Mouse (Mus musculus) forebrain, embryonic 14.5 days (tissue): ENCODE results near the gene Hist1h1b. TPM values are rescaled to one million over a fixed set of nuclear protein-coding genes. Genes with fewer than 3 reads are reported as not detected.
"Not testable (repeated sequence)": the region's sequence is repeated elsewhere in the genome, so short reads cannot be mapped to it uniquely, and the experiment has no call there.

Source experiments
- ATAC-seq: fragments of 200-750 bp; cut with Nextera tagmentation; 2 replicates; pipeline ENCODE4 v1.8.0; 2017; ENCODE audit warnings: mild to moderate bottlenecking, moderate library complexity
- DNase-seq: peaks from one replicate; pipeline ENCODE4 v3.0.0-alpha.2; 2015; ENCODE audit warnings: low spot score
- H3K27ac ChIP-seq: fragments of 300-500 bp; sonication (generic); 2 replicates; pipeline ENCODE4 v1.5.1; 2014; ENCODE audit warnings: low read depth, mild to moderate bottlenecking, control low read depth, low read length, moderate library complexity
- H3K27me3 ChIP-seq: fragments of 300-500 bp; sonication (generic); replicated peaks from 2 replicates; pipeline ENCODE4 v1.6.1; 2014; ENCODE audit warnings: low read length, control low read depth, mixed read lengths; ENCODE audit not compliant: control insufficient read depth, insufficient read depth
- H3K36me3 ChIP-seq: fragments of 300-500 bp; sonication (generic); 2 replicates; pipeline ENCODE4 v1.6.1; 2014; ENCODE audit warnings: low read length, control low read depth; ENCODE audit not compliant: control insufficient read depth, insufficient read depth
- H3K4me1 ChIP-seq: fragments of 300-500 bp; sonication (generic); 2 replicates; pipeline ENCODE4 v1.6.1; 2014; ENCODE audit warnings: antibody characterized with exemption, low read length, control low read depth; ENCODE audit not compliant: control insufficient read depth, insufficient read depth
- H3K4me2 ChIP-seq: fragments of 300-500 bp; sonication (generic); 2 replicates; pipeline ENCODE4 v1.6.1; 2014; ENCODE audit warnings: mild to moderate bottlenecking, control low read depth, low read length
- H3K4me3 ChIP-seq: fragments of 300-500 bp; sonication (generic); 2 replicates; pipeline ENCODE4 v1.5.1; 2014; ENCODE audit warnings: low read depth, low read length, control low read depth
- H3K9ac ChIP-seq: fragments of 300-500 bp; sonication (generic); 2 replicates; pipeline ENCODE4 v1.6.1; 2014; ENCODE audit warnings: mild to moderate bottlenecking, low read length, control low read depth, moderate library complexity
- H3K9me3 ChIP-seq: fragments of 300-500 bp; sonication (generic); replicated peaks from 2 replicates; pipeline ENCODE4 v1.6.1; 2016; ENCODE audit warnings: low read length, control low read depth, mixed read lengths; ENCODE audit not compliant: control insufficient read depth
- whole genome bisulfite sequencing: fragments of 180-500 bp; shearing (Covaris S2); extraction: QIAGEN DNeasy Blood & Tissue Kit; methylation state at CpG from one replicate; pipeline ENCODE4 v1.1.7; 2014; 5-methylcytosine and 5-hydroxymethylcytosine counted together
- polyA plus RNA-seq: library from polyadenylated mRNA; unstranded; fragments of >200 nt; fragmentation: Nextera tagmentation; extraction: Ambion mirVana; gene quantifications from 2 replicates; pipeline ENCODE4 v1.2.1, GENCODE M21; 2014

Hist1h1b gene
- polyA plus RNA-seq, 1 experiment from 2014 or later: 11.1 TPM

DNA sequence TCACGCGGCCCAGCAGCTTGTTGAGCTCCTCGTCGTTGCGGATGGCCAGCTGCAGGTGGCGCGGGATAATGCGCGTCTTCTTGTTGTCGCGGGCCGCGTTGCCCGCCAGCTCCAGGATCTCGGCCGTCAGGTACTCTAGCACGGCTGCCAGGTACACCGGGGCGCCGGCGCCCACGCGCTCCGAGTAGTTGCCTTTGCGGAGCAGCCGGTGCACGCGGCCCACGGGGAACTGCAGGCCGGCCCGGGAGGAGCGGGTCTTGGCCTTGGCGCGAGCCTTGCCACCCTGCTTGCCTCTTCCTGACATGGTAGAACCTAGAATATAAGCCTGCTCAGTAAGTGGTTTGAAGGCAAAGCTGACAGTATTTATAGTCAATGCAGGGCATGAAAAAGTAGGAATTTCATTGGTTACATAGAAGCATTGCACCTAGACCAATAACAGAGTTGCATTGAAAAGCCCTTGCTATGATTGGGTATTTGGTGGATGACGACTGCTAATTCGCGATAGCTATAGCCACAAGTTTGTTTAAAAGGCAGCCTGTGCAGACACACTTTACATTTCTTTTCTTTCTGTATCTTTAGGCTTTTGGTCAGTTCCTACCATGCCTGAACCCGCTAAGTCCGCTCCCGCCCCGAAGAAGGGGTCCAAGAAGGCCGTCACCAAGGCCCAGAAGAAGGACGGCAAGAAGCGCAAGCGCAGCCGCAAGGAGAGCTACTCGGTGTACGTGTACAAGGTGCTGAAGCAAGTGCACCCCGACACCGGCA, 26.7 kb downstream of the Hist1h1b start, which contains the start of the genes Hist1h2ak and Hist1h2bn:
TSS of gene Hist1h2ak (minus strand) at position 304 of the 762 bp plus-strand sequence.
TSS of gene Hist1h2bn (plus strand) at position 600 of the 762 bp plus-strand sequence.
- WGBS: 0% methylated on average over 38 of the region's 50 CpGs
- DNase-seq (peak; percentile 99), ATAC-seq (peak; percentile 94)
- not testable (repeated sequence) for H3K36me3 ChIP-seq, H3K27me3 ChIP-seq, H3K9me3 ChIP-seq
- peak within 1 kb of the TSS; percentile 39 for H3K4me3 ChIP-seq
- H3K9ac ChIP-seq: peak within 1 kb of the TSS; percentile 68
- H3K4me1 ChIP-seq: peaks cover 17% of the 10 kb centered on the region
- peak within 1 kb of the TSS; percentile 77 for H3K4me2 ChIP-seq
- peak within 1 kb of the TSS; percentile 91 for H3K27ac ChIP-seq

DNA sequence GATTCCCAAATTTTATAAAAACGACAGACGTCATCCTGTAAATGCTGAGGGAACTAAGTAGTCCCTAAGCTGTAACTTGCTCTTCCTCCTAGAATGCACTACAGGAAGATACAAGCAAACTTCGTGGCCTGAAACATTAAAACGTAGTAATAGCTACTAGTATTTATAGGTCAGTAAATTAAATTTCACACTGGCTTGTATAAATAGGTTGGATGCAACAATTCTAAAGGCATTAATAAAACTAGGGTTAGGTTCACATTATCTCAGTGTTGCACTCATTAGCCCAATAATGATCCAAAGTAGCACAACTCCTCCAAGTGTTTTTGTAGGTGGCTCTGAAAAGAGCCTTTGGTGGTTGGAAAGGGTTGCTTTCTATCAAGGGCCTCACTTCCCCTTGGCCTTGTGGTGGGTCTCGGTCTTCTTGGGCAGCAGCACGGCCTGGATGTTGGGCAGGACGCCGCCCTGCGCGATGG, 27.3 kb downstream of the Hist1h1b start:
- Histone ChIP-seq H3K4me3 (peak overlapping the region; percentile 39), H3K9me3 (no peaks in the 10 kb centered on the region), H3K4me2 (peak overlapping the region; percentile 77), H3K27ac (peak overlapping the region; percentile 91), H3K36me3 (no peaks in the 10 kb centered on the region), H3K9ac (peak overlapping the region; percentile 68), H3K4me1 (peaks cover 21% of the 10 kb centered on the region), H3K27me3 (no peaks in the 10 kb centered on the region)
- WGBS: under 1% methylated on average over 10 of the region's 10 CpGs
- peak; percentile 24 for DNase-seq
- no peak for ATAC-seq

DNA sequence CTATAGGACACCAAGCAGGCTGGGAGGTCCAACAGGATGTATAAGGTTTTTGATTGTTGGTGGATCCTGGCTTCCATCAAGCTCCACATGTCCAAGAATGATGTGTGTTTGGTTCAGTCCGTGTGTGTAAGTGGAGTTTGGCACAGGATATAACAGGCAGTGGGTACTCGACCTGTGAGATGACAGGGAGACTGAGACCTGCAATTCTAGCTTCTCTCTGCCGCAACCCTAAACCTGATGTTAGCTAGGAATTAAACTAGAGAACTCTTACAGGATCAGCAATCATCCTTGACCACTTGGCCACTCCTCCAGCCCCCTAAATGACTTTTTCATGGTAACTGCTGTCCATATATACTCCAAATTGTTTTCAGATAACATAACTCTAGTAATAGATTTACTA, 28.1 kb downstream of the Hist1h1b start:
- peaks cover 24% of the 10 kb centered on the region for H3K4me1 ChIP-seq
- H3K4me2 ChIP-seq: peak overlapping the region; percentile 77
- H3K4me3 ChIP-seq: no peak overlapping the region
- WGBS: 42% methylated on average over 3 of the region's 3 CpGs
- H3K27ac ChIP-seq: peak overlapping the region; percentile 91
- H3K9ac ChIP-seq: peak overlapping the region; percentile 18; the same call in 1 of the 2 replicates
- ATAC-seq: no peak
- no peaks in the 10 kb centered on the region for H3K36me3 ChIP-seq
- no peak for DNase-seq
- H3K9me3 ChIP-seq: no peaks in the 10 kb centered on the region
- H3K27me3 ChIP-seq: no peaks in the 10 kb centered on the region

DNA sequence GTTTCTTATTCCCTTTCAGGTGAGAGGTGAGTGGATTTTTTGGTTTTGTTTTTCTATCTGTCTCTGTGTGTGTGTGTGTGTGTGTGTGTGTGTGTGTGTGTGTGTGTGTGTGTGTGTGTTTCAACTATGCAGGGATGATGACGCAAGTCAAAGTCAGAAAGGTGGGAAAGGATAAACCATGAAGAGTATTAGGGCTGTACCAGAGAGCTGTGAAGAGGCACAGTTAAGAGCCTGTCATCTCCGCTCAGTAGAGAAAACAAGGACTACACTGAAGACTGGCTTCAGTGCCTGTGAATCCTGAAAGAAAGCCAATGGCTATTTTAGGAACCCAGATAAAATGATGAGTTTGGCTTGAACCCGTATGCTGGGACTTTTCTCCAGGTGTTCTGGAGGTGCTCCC, 28.6 kb downstream of the Hist1h1b start:
- H3K9me3 ChIP-seq: no peaks in the 10 kb centered on the region
- H3K36me3 ChIP-seq: no peaks in the 10 kb centered on the region
- no peaks in the 10 kb centered on the region for H3K27me3 ChIP-seq
- peak overlapping the region; percentile 91 for H3K27ac ChIP-seq
- DNase-seq (no peak), ATAC-seq (no peak)
- no peak overlapping the region for H3K9ac ChIP-seq
- 76% methylated on average over 3 of the region's 3 CpGs for WGBS
- H3K4me3 ChIP-seq: no peak overlapping the region
- H3K4me2 ChIP-seq: peak overlapping the region; percentile 77; the same call in 1 of the 2 replicates
- H3K4me1 ChIP-seq: peaks cover 26% of the 10 kb centered on the region

DNA sequence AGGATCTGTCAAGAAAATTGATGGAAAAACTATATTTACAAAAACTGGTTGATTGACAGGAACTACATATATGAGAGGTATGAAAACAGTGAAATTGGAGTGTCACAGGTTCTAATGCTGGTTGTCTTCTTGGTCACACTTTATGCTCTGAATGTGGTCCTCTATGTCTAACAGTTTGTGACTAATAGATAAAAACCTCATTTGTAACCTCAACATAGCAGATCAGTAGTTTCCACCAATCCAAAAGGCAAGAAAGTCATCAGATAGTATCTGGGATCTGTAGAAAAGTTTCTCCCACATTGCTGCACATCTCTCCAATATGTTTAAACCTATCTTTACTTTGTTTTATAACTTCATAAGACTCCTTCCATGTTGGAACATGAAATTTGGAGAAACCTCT, 29.0 kb downstream of the Hist1h1b start:
- Histone ChIP-seq H3K4me1 (peaks cover 26% of the 10 kb centered on the region), H3K9ac (no peak overlapping the region), H3K4me3 (no peak overlapping the region), H3K27ac (peak overlapping the region; percentile 91; the same call in 1 of the 2 replicates), H3K36me3 (no peaks in the 10 kb centered on the region), H3K4me2 (no peak overlapping the region), H3K9me3 (no peaks in the 10 kb centered on the region), H3K27me3 (no peaks in the 10 kb centered on the region)
- ATAC-seq (no peak), DNase-seq (no peak)

DNA sequence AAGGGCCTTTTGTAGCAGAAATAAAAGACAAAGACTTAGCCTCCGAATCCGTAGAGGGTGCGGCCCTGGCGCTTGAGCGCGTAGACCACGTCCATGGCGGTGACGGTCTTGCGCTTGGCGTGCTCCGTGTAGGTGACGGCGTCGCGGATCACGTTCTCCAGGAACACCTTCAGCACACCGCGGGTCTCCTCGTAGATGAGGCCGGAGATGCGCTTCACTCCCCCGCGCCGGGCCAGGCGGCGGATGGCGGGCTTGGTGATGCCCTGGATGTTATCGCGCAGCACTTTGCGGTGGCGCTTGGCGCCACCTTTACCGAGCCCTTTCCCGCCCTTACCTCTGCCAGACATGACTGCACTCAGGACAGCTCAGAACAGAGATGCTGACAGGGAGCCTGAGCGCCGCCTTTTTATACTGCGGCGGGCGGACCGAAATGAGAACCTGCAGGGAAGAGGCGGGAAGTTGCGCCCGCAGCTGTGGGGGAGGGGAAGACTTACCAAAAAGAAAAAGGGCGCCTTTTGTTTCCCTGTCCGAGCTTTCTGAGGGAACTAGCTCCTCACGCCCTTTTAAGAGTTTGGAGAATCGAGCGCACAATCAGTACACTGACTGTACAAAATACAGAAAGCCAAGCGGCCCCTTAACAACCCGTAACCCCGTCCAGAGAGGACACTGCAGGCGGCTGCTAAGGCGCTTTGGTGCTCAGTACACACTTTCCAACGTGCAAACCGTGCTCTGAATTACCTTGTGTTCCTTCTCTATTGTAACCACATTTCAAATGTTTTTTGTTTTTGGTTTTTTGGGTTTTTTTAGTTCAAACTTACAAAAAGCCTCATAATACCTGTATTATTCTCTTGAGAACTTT, 30.0 kb downstream of the Hist1h1b start, which contains the start of gene Hist1h4k:
TSS of gene Hist1h4k (minus strand) at position 347 of the 859 bp plus-strand sequence.
- Histone ChIP-seq H3K4me3 (peak within 1 kb of the TSS; percentile 54), H3K4me1 (peaks cover 26% of the 10 kb centered on the region), H3K9ac (peak within 1 kb of the TSS; percentile 70), H3K4me2 (peak within 1 kb of the TSS; percentile 83), H3K27ac (peak within 1 kb of the TSS; percentile 91)
- not testable (repeated sequence) for H3K9me3 ChIP-seq, H3K27me3 ChIP-seq, H3K36me3 ChIP-seq
- peak; percentile 96 for DNase-seq
- peak; percentile 85 for ATAC-seq
- under 1% methylated on average over 39 of the region's 56 CpGs for WGBS

DNA sequence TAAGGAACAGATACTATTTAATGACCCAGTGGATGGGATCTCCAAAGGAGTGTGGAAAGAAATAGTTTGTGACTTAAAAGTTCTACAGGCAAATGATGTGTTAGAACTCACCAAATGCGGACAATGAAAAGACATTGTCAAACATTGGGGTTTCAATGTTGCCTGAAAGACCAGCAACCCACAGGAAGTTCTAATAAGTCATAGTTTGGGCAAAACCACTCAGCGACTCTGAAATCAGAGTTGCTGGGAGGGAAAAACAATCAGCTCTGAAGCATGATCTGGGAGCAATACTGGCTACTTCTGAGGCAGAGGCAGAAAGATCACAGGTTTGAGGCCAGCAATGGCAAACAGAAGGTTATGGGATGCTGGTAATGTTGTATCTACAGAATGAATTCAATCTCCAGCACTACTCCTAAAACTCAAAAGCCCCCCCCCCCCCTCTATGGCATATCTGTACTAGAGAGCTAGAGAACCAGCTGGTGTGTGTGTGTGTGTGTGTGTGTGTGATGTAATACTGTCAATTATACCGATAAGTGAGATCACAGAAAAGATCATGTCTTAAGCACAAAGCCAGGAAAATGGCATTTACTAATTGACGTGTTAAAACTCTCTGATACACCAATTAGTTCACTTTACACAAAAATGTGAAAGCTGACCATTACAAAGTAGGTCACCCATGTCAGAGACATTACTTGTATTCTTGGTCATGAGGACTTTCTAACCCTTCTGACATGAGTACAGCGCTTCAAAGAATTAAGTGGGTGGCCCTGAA, 30.9 kb downstream of the Hist1h1b start:
- no peak for ATAC-seq
- H3K36me3 ChIP-seq: no peaks in the 10 kb centered on the region
- peak overlapping the region; percentile 91 for H3K27ac ChIP-seq
- no peaks in the 10 kb centered on the region for H3K27me3 ChIP-seq
- peak overlapping the region; percentile 70 for H3K9ac ChIP-seq
- peaks cover 26% of the 10 kb centered on the region for H3K4me1 ChIP-seq
- 3% methylated on average over 5 of the region's 5 CpGs for WGBS
- peak; percentile 66 for DNase-seq
- peak overlapping the region; percentile 83 for H3K4me2 ChIP-seq
- H3K9me3 ChIP-seq: no peaks in the 10 kb centered on the region
- H3K4me3 ChIP-seq: peak overlapping the region; percentile 54

DNA sequence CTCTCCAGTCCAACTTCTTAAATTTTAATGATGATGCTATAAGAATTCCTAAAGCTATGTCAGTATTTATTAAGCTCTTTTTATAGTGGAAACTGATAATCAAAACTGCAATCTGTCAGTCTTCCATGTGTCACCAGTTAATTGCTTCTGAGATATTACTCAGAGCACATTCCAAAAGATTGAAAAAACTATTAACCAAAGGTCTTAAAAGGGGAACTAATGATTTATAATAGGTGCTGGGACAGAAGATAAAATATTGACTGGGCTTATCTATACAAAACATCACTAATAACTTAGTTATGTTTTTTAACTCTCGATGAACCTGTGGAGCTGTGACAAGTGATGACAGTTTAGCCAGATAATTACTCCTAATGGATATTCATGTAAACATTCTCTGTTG, 35.4 kb downstream of the Hist1h1b start:
- WGBS: 96% methylated on average over 1 of the region's 1 CpGs
- Histone ChIP-seq H3K4me3 (no peak overlapping the region), H3K27me3 (no peaks in the 10 kb centered on the region), H3K4me1 (peaks cover 17% of the 10 kb centered on the region), H3K9me3 (no peaks in the 10 kb centered on the region), H3K27ac (no peak overlapping the region), H3K36me3 (no peaks in the 10 kb centered on the region), H3K9ac (no peak overlapping the region), H3K4me2 (no peak overlapping the region)
- ATAC-seq: no peak
- no peak for DNase-seq
